In the genomic region with DNA sequence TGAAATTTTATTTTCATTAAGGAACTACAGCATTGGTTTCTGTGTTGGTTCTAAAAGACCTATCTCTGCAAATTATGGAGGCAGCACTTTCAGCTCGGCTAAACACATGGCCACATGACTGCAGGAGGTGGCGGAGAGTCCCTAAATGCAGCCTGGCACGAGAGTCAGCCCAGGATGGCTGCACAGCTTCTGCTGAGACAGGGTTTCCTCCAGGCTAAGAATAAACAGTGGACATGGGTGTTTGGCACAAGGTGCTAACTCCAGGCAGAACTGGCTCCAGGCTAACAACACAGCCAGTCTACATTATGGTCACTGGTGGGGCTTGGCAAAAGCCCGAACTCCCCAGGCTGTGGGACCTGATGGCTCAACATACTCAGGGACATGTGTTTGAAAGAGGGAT, we compare ENCODE assay signal across 11 mouse cellular contexts. TPM values are rescaled to one million over a fixed set of nuclear protein-coding genes. Genes with fewer than 3 reads are reported as not detected.
DNase-seq lines count a peak whose midpoint lies in the region; ATAC-seq lines count a peak whose summit lies in the region.
"Had no signal": no experiment of that assay in that cellular context is flagged by ENCODE, and none has a peak within 500 bp of the region (broad histone marks: within the 10 kb centered on the region; RNA-seq: fewer than 3 reads in every experiment).

No protein-coding gene starts in this region.

- no peak for ATAC-seq in kidney, embryonic 16.5 days (ENCODE audit: low FRiP score, low TSS enrichment)
- no peak for ATAC-seq in erythroid progenitor cell, adult 5-6 weeks (replicated peaks; ENCODE audit: low FRiP score, poor library complexity, severe bottlenecking)
- no peak for ATAC-seq in intestine, embryonic 16.5 days
- ATAC-seq: inflammation-experienced regulatory T-cells, adult 6 months had no signal

- no peak overlapping the region for H3K4me3 ChIP-seq in kidney, embryonic 16.5 days (ENCODE audit: low read length)
- no peak overlapping the region for H3K4me3 ChIP-seq in intestine, embryonic 16.5 days (ENCODE audit: low read length)
- H3K4me3 ChIP-seq: neural tube, embryonic 12.5 days had no signal

- DNase-seq in kidney, postnatal 14 days: peak; percentile 15
- DNase-seq in cerebellum, adult 11 months: peak; percentile 38
- DNase-seq in fibroblast of lung, adult 2 months (ENCODE audit: low read depth): peak; percentile 5
- peak; percentile 35 to 56 for DNase-seq in left cerebral cortex, postnatal 36 days (ENCODE audit: low spot score in 2 of 2)
- no peak for DNase-seq in adrenal gland, adult 2 months
- DNase-seq: lung, postnatal 14 days had no signal

- no peaks in the 10 kb centered on the region for H3K4me1 ChIP-seq in kidney, embryonic 16.5 days (ENCODE audit: insufficient read depth, low read length)
- no peaks in the 10 kb centered on the region for H3K4me1 ChIP-seq in intestine, embryonic 16.5 days (ENCODE audit: control insufficient read depth, insufficient read depth, low read length)
- H3K4me1 ChIP-seq: neural tube, embryonic 12.5 days had no signal

- H3K27ac ChIP-seq in kidney, embryonic 16.5 days (ENCODE audit: low read length): no peak overlapping the region
- H3K27ac ChIP-seq in intestine, embryonic 16.5 days (ENCODE audit: low read length): no peak overlapping the region
- H3K27ac ChIP-seq: neural tube, embryonic 12.5 days had no signal

- no peaks in the 10 kb centered on the region for H3K36me3 ChIP-seq in kidney, embryonic 16.5 days (ENCODE audit: insufficient read depth, low read length)
- no peaks in the 10 kb centered on the region for H3K36me3 ChIP-seq in intestine, embryonic 16.5 days (ENCODE audit: control insufficient read depth, insufficient read depth, low read length)

- intact Hi-C loops in left cerebral cortex, postnatal 36 days (cut with DNase I): no loop called here

- WGBS in kidney, embryonic 16.5 days: 70% methylated on average over 4 of the region's 4 CpGs
- 82% methylated on average over 4 of the region's 4 CpGs for WGBS in intestine, embryonic 16.5 days

- H3K9ac ChIP-seq in kidney, embryonic 16.5 days (replicated peaks; ENCODE audit: low read length): no peak overlapping the region
- no peak overlapping the region for H3K9ac ChIP-seq in intestine, embryonic 16.5 days (ENCODE audit: low read depth, low read length)
- H3K9ac ChIP-seq: neural tube, embryonic 12.5 days had no signal

- no peaks in the 10 kb centered on the region for H3K27me3 ChIP-seq in kidney, embryonic 16.5 days (ENCODE audit: insufficient read depth, low read length)
- H3K27me3 ChIP-seq in intestine, embryonic 16.5 days (replicated peaks; ENCODE audit: control insufficient read depth, insufficient read depth, low read length): no peaks in the 10 kb centered on the region
- H3K27me3 ChIP-seq: neural tube, embryonic 12.5 days had no signal

- no peak overlapping the region for H3K4me2 ChIP-seq in kidney, embryonic 16.5 days (replicated peaks; ENCODE audit: low read depth, low read length)
- H3K4me2 ChIP-seq in intestine, embryonic 16.5 days (ENCODE audit: low read depth, low read length): no peak overlapping the region
- H3K4me2 ChIP-seq: neural tube, embryonic 12.5 days had no signal

- no peaks in the 10 kb centered on the region for H3K9me3 ChIP-seq in kidney, embryonic 16.5 days (ENCODE audit: low read length)
- no peaks in the 10 kb centered on the region for H3K9me3 ChIP-seq in intestine, embryonic 16.5 days (ENCODE audit: control insufficient read depth, low read length)
- H3K9me3 ChIP-seq: neural tube, embryonic 12.5 days had no signal

RNA-seq across cellular contexts. Expression of gene Cacng1, which starts 14.6 kb away (rescaled TPM):
- 0.95 and 1.3 TPM in 2 replicates for polyA plus RNA-seq in kidney, embryonic 16.5 days (2015; fragmentation: Nextera tagmentation; extraction: Ambion mirVana)
- not detected for total RNA-seq in left cerebral cortex, postnatal 36 days (2021)
- not detected in 2 replicates for total RNA-seq in erythroid progenitor cell, adult 5-6 weeks (2015; ENCODE audit: low replicate concordance)
- total RNA-seq in erythroid progenitor cell, adult 5-6 weeks (2017; ENCODE audit: low replicate concordance): not detected in 2 replicates
- total RNA-seq in adrenal gland, adult 2 months (2021): not detected
- 0.08 TPM in 2 replicates for polyA plus RNA-seq in adrenal gland, adult 2 months (2012; rRNA removed)
- polyA plus RNA-seq in intestine, embryonic 16.5 days (2015; fragmentation: Nextera tagmentation; extraction: Ambion mirVana): 0.18 TPM in 1 of 2 replicates, not detected in the other
- polyA plus RNA-seq: inflammation-experienced regulatory T-cells, adult 6 months had no signal
